Mouse (Mus musculus): ENCODE measurements around the gene C8g.

GRCm38 (mm10) chr2:25545996-25546810 lies 44.7 kb upstream of the C8g start:
- TF ChIP-seq POLR2A (IDR thresholded peaks at IDR 0.05; ENCODE audit: control insufficient read depth in 1 of 2, insufficient read depth in 1 of 2, low read depth in 1 of 2, low read length in 2 of 2, poor library complexity in 1 of 2), result no peak; a peak in 1 of 4 replicates
- no peak for TF ChIP-seq CTCF (IDR thresholded peaks at IDR 0.05 in 2 of 3, conservative IDR thresholded peaks at IDR 0.05 in 1 of 3; ENCODE audit: control insufficient read depth in 1 of 3, insufficient read depth in 1 of 3, low read depth in 2 of 3, low read length in 3 of 3, poor library complexity in 1 of 3, severe bottlenecking in 1 of 3)
- no peak for TF ChIP-seq ZC3H11A (IDR thresholded peaks at IDR 0.05; ENCODE audit: low read depth, low read length)
- TF ChIP-seq SMC3 (IDR thresholded peaks at IDR 0.05; ENCODE audit: low read depth, low read length), result no peak
- no peak for TF ChIP-seq MYB (IDR thresholded peaks at IDR 0.05; ENCODE audit: low read depth, low read length)
- TF ChIP-seq TAL1 (IDR thresholded peaks at IDR 0.05; ENCODE audit: low read length), result no peak
- TF ChIP-seq SIN3A (IDR thresholded peaks at IDR 0.05; ENCODE audit: low read length), result no peak; the same call in 1 of the 2 replicates
- no peak for TF ChIP-seq MAFK (IDR thresholded peaks at IDR 0.05; ENCODE audit: borderline replicate concordance, low read depth, low read length)
- no peak for TF ChIP-seq MEF2A (IDR thresholded peaks at IDR 0.05; ENCODE audit: extremely low read depth, insufficient replicate concordance, low read depth, low read length, poor library complexity, severe bottlenecking)

Measured in MEL (cell line).